Mouse (Mus musculus): ENCODE data around the gene Aanat.

- no peak for TF ChIP-seq EP300 (IDR thresholded peaks at IDR 0.05; ENCODE audit: low read depth)
- TF ChIP-seq CTCF (IDR thresholded peaks at IDR 0.05; ENCODE audit: low read depth): no peak
Observed at GRCm38 (mm10) chr11:116550748-116551147, 35.5 kb upstream of the Aanat start.

Data from heart, postnatal 0 days (tissue).